In the genomic region with DNA sequence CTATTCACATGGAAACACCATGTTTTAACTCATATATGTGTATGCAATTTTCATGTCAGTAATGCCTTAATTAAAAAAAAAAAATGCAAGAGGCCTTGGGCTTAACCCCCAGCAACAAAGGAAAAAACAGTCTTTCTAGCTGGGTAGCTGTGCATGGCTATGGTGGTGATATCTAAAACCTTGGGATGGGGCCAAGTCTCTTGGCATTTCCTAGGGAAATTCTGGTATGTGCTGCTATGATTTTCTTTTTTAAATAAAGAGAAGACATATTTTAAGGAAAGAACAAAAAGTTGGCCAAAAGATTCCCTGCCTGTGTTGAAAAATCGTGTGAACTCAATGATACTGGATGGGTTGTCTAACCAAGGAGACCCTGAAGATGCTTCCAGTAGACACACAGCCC, we compare ENCODE assay signal across 28 mouse cellular contexts. TPM values are rescaled to one million over a fixed set of nuclear protein-coding genes. Genes with fewer than 3 reads are reported as not detected.
DNase-seq lines count a peak whose midpoint lies in the region; ATAC-seq and TF ChIP-seq lines count a peak whose summit lies in the region.
"Had no signal": no experiment of that assay in that cellular context is flagged by ENCODE, and none has a peak within 500 bp of the region (broad histone marks: within the 10 kb centered on the region; RNA-seq: fewer than 3 reads in every experiment).

No protein-coding gene starts in this region.

- no peak for TF ChIP-seq CTCF in liver, postnatal 0 days (IDR thresholded peaks at IDR 0.05; ENCODE audit: low read depth)

- no peaks in the 10 kb centered on the region for H3K36me3 ChIP-seq in heart, embryonic 12.5 days
- H3K36me3 ChIP-seq in liver, postnatal 0 days (replicated peaks; ENCODE audit: insufficient read depth, low read length): no peaks in the 10 kb centered on the region
- H3K36me3 ChIP-seq in hindbrain, embryonic 11.5 days (ENCODE audit: control insufficient read depth, insufficient read depth, low read length): no peaks in the 10 kb centered on the region
- H3K36me3 ChIP-seq: embryonic facial prominence, embryonic 12.5 days; forebrain, embryonic 10.5 days; heart, embryonic 15.5 days; hindbrain, embryonic 13.5 days; liver, embryonic 15.5 days; stomach, embryonic 15.5 days had no signal

- no peak overlapping the region for H3K4me2 ChIP-seq in heart, embryonic 12.5 days
- no peak overlapping the region for H3K4me2 ChIP-seq in liver, postnatal 0 days (ENCODE audit: low read depth, low read length)
- no peak overlapping the region for H3K4me2 ChIP-seq in hindbrain, embryonic 11.5 days (replicated peaks; ENCODE audit: low read depth, low read length)
- H3K4me2 ChIP-seq: embryonic facial prominence, embryonic 12.5 days; heart, embryonic 15.5 days; hindbrain, embryonic 13.5 days; liver, embryonic 15.5 days; stomach, embryonic 15.5 days had no signal

- no peak overlapping the region for H3K9ac ChIP-seq in heart, embryonic 12.5 days
- no peak overlapping the region for H3K9ac ChIP-seq in liver, postnatal 0 days (replicated peaks)
- H3K9ac ChIP-seq in hindbrain, embryonic 11.5 days (ENCODE audit: low read depth, low read length): no peak overlapping the region
- H3K9ac ChIP-seq: embryonic facial prominence, embryonic 12.5 days; heart, embryonic 15.5 days; hindbrain, embryonic 13.5 days; liver, embryonic 15.5 days; stomach, embryonic 15.5 days had no signal

- DNase-seq in adrenal gland, postnatal 10 days: peak; percentile 22
- no peak for DNase-seq in adrenal gland, postnatal 4 days (ENCODE audit: low spot score in 2 of 2)
- no peak for DNase-seq in heart, postnatal 4 days
- DNase-seq in liver, postnatal 0 days: no peak
- DNase-seq in liver (no peak), NIH3T3 (ENCODE audit: low read depth) (peak; percentile 69)
- no peak for DNase-seq in hindbrain, embryonic 11.5 days (ENCODE audit: low spot score)
- DNase-seq: cerebellum, adult 8-10 months; cerebellum, postnatal 25 days; gastrocnemius, postnatal 14 days; midbrain, embryonic 14.5 days; right cerebral cortex, postnatal 25 days had no signal

- no peak for TF ChIP-seq EP300 in liver, postnatal 0 days (IDR thresholded peaks at IDR 0.05; ENCODE audit: low read depth)

- peak overlapping the region; percentile 8; the same call in 1 of the 2 replicates for H3K27ac ChIP-seq in heart, embryonic 12.5 days (ENCODE audit: poor library complexity, severe bottlenecking)
- 0 out of 2 replicates have a peak overlapping the region, but pooled peaks have one; percentile 16 for H3K27ac ChIP-seq in liver, postnatal 0 days (ENCODE audit: low read depth)
- H3K27ac ChIP-seq in hindbrain, embryonic 11.5 days (ENCODE audit: low read depth, low read length): no peak overlapping the region
- H3K27ac ChIP-seq: embryonic facial prominence, embryonic 12.5 days; forebrain, embryonic 10.5 days; heart, embryonic 15.5 days; hindbrain, embryonic 13.5 days; liver, embryonic 15.5 days; macrophage; stomach, embryonic 15.5 days had no signal

- no peak overlapping the region for H3K4me3 ChIP-seq in heart, embryonic 12.5 days
- no peak overlapping the region for H3K4me3 ChIP-seq in liver, postnatal 0 days (ENCODE audit: low read depth, low read length)
- H3K4me3 ChIP-seq in hindbrain, embryonic 11.5 days (ENCODE audit: low read depth, low read length): no peak overlapping the region
- H3K4me3 ChIP-seq: embryonic facial prominence, embryonic 12.5 days; forebrain, embryonic 10.5 days; heart, embryonic 15.5 days; hindbrain, embryonic 13.5 days; liver, embryonic 15.5 days; stomach, embryonic 15.5 days had no signal

- H3K9me3 ChIP-seq in heart, embryonic 12.5 days (replicated peaks): no peaks in the 10 kb centered on the region
- H3K9me3 ChIP-seq in liver, postnatal 0 days (ENCODE audit: low read length): no peaks in the 10 kb centered on the region
- H3K9me3 ChIP-seq in hindbrain, embryonic 11.5 days (ENCODE audit: control insufficient read depth, low read length): no peaks in the 10 kb centered on the region
- H3K9me3 ChIP-seq: embryonic facial prominence, embryonic 12.5 days; forebrain, embryonic 10.5 days; heart, embryonic 15.5 days; hindbrain, embryonic 13.5 days; liver, embryonic 15.5 days; stomach, embryonic 15.5 days had no signal

- 69% methylated on average over 1 of the region's 1 CpGs for WGBS in heart, embryonic 12.5 days
- 67% methylated on average over 1 of the region's 1 CpGs for WGBS in liver, postnatal 0 days (ENCODE audit: insufficient replicate concordance)
- WGBS in hindbrain, embryonic 11.5 days: 88% methylated on average over 1 of the region's 1 CpGs

- peaks cover 21% of the 10 kb centered on the region for H3K4me1 ChIP-seq in heart, embryonic 12.5 days (replicated peaks)
- peaks cover 26% of the 10 kb centered on the region for H3K4me1 ChIP-seq in liver, postnatal 0 days (ENCODE audit: insufficient read depth)
- H3K4me1 ChIP-seq in hindbrain, embryonic 11.5 days (replicated peaks; ENCODE audit: control insufficient read depth, insufficient read depth, low read length): no peaks in the 10 kb centered on the region
- H3K4me1 ChIP-seq: embryonic facial prominence, embryonic 12.5 days; stomach, embryonic 15.5 days had no signal

- H3K27me3 ChIP-seq in heart, embryonic 12.5 days (replicated peaks): no peaks in the 10 kb centered on the region
- no peaks in the 10 kb centered on the region for H3K27me3 ChIP-seq in liver, postnatal 0 days (ENCODE audit: insufficient read depth, low read length)
- no peaks in the 10 kb centered on the region for H3K27me3 ChIP-seq in hindbrain, embryonic 11.5 days (ENCODE audit: control insufficient read depth, insufficient read depth, low read length)
- H3K27me3 ChIP-seq: CH12.LX; embryonic facial prominence, embryonic 12.5 days; heart, embryonic 15.5 days; hindbrain, embryonic 13.5 days; liver, embryonic 15.5 days; stomach, embryonic 15.5 days had no signal

- no peak for ATAC-seq in heart, embryonic 12.5 days (ENCODE audit: insufficient number of reproducible peaks, low FRiP score)
- ATAC-seq in liver, postnatal 0 days: no peak
- no peak for ATAC-seq in hindbrain, embryonic 11.5 days (ENCODE audit: low FRiP score)
- ATAC-seq: forebrain, embryonic 16.5 days; intestine, embryonic 16.5 days had no signal

RNA-seq across cellular contexts. Expression of a gene that starts 21.1 kb away (rescaled TPM):
- total RNA-seq in adrenal gland, postnatal 10 days (2021): 10 to 100 TPM; 34.1 to 34.4 TPM
- 10 to 100 TPM; 39.4 to 41.5 TPM for total RNA-seq in adrenal gland, postnatal 4 days (2021)
- polyA plus RNA-seq in heart, embryonic 12.5 days (2016; fragmentation: Nextera tagmentation; extraction: Ambion mirVana): 19.6 and 21.1 TPM in 2 replicates
- total RNA-seq in heart, postnatal 4 days (2021): 10 to 100 TPM; 29.2 to 31.0 TPM
- polyA plus RNA-seq in liver, postnatal 0 days (2015; fragmentation: Nextera tagmentation; extraction: Ambion mirVana): 14.9 and 17.1 TPM in 2 replicates
- polyA plus RNA-seq in hindbrain, embryonic 11.5 days (2014; fragmentation: Nextera tagmentation; extraction: Ambion mirVana): 20.4 and 21.9 TPM in 2 replicates

RNA-seq across cellular contexts. Expression of a gene that starts 43.3 kb away (rescaled TPM):
- total RNA-seq in adrenal gland, postnatal 10 days (2021): 1 to 10 TPM; 1.3 to 2.3 TPM
- 1 to 10 TPM; 3.7 to 4.8 TPM for total RNA-seq in adrenal gland, postnatal 4 days (2021)
- 10.9 and 11.6 TPM in 2 replicates for polyA plus RNA-seq in heart, embryonic 12.5 days (2016; fragmentation: Nextera tagmentation; extraction: Ambion mirVana)
- total RNA-seq in heart, postnatal 4 days (2021): 1 to 10 TPM; 3.0 TPM
- 0.34 and 0.44 TPM in 2 replicates for polyA plus RNA-seq in liver, postnatal 0 days (2015; fragmentation: Nextera tagmentation; extraction: Ambion mirVana)
- 5.1 and 7.9 TPM in 2 replicates for polyA plus RNA-seq in hindbrain, embryonic 11.5 days (2014; fragmentation: Nextera tagmentation; extraction: Ambion mirVana)
- total RNA-seq: CH12.LX; granulocyte monocyte progenitor cell, adult 5-6 weeks; heart, postnatal 25 days; liver, adult 2 months; monocyte, adult 5-6 weeks had no signal
- polyA plus RNA-seq: C2C12; liver, adult 2 months had no signal

RNA-seq across cellular contexts. Expression of a gene that starts 44.4 kb away (rescaled TPM):
- total RNA-seq in adrenal gland, postnatal 10 days (2021): 1 to 10 TPM; 3.5 to 3.6 TPM
- 1 to 10 TPM; 5.8 to 6.7 TPM for total RNA-seq in adrenal gland, postnatal 4 days (2021)
- 14.5 and 16.5 TPM in 2 replicates for polyA plus RNA-seq in heart, embryonic 12.5 days (2016; fragmentation: Nextera tagmentation; extraction: Ambion mirVana)
- 1 to 10 TPM; 5.6 to 6.1 TPM for total RNA-seq in heart, postnatal 4 days (2021)
- polyA plus RNA-seq in liver, postnatal 0 days (2015; fragmentation: Nextera tagmentation; extraction: Ambion mirVana): 1.7 and 1.8 TPM in 2 replicates
- polyA plus RNA-seq in hindbrain, embryonic 11.5 days (2014; fragmentation: Nextera tagmentation; extraction: Ambion mirVana): 9.7 and 10.9 TPM in 2 replicates

Comparison
In these comparisons a context has a peak if more than half of its experiments do, and no peak if none do; other contexts are left out.
1. DNase-seq: peak in adrenal gland, postnatal 10 days (single experiment) and NIH3T3 (single experiment); none in adrenal gland, postnatal 4 days (0 of 2), heart, postnatal 4 days (single experiment), liver, postnatal 0 days (single experiment), liver (single experiment) and hindbrain, embryonic 11.5 days (single experiment).